Mouse (Mus musculus) thymus, adult 2 months (tissue): Measurements from ENCODE around the gene Stxbp2. TPM values are rescaled to one million over a fixed set of nuclear protein-coding genes. Genes with fewer than 3 reads are reported as not detected.

Experiments used
- DNase-seq: peaks from one replicate; pipeline ENCODE4 v3.0.0; 2021
- H3K27ac ChIP-seq: fragments of 200-500 bp; 2 replicates; pipeline ENCODE4 v1.5.1; 2012; ENCODE audit warnings: low read length, control low read depth; ENCODE audit not compliant: control insufficient read depth, insufficient read depth
- H3K27me3 ChIP-seq: fragments of 200-500 bp; 2 replicates; pipeline ENCODE4 v1.6.1; 2012; ENCODE audit warnings: mild to moderate bottlenecking, low read length, moderate library complexity, mixed read lengths; ENCODE audit not compliant: control insufficient read depth, insufficient read depth
- H3K36me3 ChIP-seq: fragments of 200-500 bp; 2 replicates; pipeline ENCODE4 v1.6.1; 2012; ENCODE audit warnings: mild to moderate bottlenecking, low read length, moderate library complexity; ENCODE audit not compliant: control insufficient read depth, insufficient read depth
- H3K4me1 ChIP-seq: fragments of 200-500 bp; replicated peaks from 2 replicates; pipeline ENCODE4 v1.6.1; 2012; ENCODE audit warnings: low read length; ENCODE audit not compliant: control insufficient read depth, insufficient read depth
- H3K4me3 ChIP-seq: fragments of 200-500 bp; 2 replicates; pipeline ENCODE4 v1.5.1; 2012; ENCODE audit warnings: mild to moderate bottlenecking, low read length, control low read depth, moderate library complexity; ENCODE audit not compliant: control insufficient read depth, insufficient read depth
- CTCF ChIP-seq: fragments of 200-500 bp; IDR thresholded peaks from 2 replicates; pipeline ENCODE4 v1.5.1; 2012; ENCODE audit warnings: mild to moderate bottlenecking, control low read depth, low read length, moderate library complexity, borderline replicate concordance; ENCODE audit not compliant: control insufficient read depth, poor library complexity, insufficient read depth; ENCODE audit errors: extremely low read depth
- POLR2A ChIP-seq: fragments of 200-500 bp; IDR thresholded peaks from 2 replicates; pipeline ENCODE4 v1.6.1; 2012; ENCODE audit warnings: mild to moderate bottlenecking, low read length, control low read depth, moderate library complexity; ENCODE audit not compliant: control insufficient read depth, poor library complexity, insufficient read depth; ENCODE audit errors: extremely low read depth
- whole genome bisulfite sequencing: fragments of 180-500 bp; shearing (Covaris S2); methylation state at CpG from one replicate; pipeline ENCODE4 v1.1.7; 2018; 5-methylcytosine and 5-hydroxymethylcytosine counted together
- polyA plus RNA-seq: library from polyadenylated mRNA; depleted of rRNA; stranded (reverse); fragments of >200 nt; gene quantifications from 2 replicates; pipeline ENCODE4 v1.2.3, GENCODE M21; 2012

The Stxbp2 gene
- polyA plus RNA-seq, 1 experiment = 262 TPM

DNA sequence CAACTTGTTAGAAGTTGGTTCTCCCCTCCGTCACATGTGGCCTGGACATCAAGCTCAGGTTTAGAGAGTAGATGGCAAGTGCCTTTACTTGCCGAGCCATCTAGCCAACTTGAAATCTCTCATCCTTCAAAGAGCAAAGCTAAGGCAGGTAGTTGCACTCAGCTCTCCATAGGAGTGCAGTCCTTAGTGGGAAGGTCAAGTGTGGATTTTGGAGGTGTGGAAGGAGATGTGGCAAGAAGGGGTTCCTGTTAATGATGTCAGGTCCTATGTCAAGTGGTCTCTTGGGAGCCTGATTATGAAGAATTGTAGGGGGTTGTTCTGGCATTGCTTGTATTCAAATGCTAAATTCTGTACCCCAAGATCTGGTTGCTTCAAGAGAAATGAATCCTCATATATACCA, 36.3 kb upstream of the Stxbp2 start:
- H3K4me3 ChIP-seq = no peak overlapping the region
- WGBS = 94% methylated on average over 2 of the region's 2 CpGs
- no peak overlapping the region for H3K27ac ChIP-seq
- DNase-seq = no peak
- H3K27me3 ChIP-seq = no peaks in the 10 kb centered on the region
- H3K4me1 ChIP-seq = no peaks in the 10 kb centered on the region
- no peak for TF ChIP-seq POLR2A
- no peak for TF ChIP-seq CTCF
- no peaks in the 10 kb centered on the region for H3K36me3 ChIP-seq

DNA sequence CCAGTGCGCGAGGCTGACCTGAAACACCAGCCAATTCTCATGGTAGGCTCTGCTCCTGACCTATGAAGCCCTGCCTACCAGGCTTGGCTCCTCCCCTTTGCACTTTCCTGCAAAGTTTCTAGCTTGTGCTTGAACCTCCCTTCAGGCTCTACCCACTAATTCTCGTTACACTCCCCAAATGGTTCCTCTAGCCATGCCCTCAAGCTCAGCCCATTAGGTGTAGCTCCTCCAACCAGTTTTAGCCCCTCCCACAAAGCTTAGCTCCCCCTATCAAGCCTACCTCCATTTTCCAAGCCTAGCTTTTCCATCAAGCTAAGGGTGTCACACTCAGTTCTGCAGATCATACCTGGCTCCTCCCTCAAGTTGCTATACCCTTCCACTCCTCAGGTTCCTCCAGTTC, 32.7 kb upstream of the Stxbp2 start:
- TF ChIP-seq POLR2A = no peak
- TF ChIP-seq CTCF = no peak

DNA sequence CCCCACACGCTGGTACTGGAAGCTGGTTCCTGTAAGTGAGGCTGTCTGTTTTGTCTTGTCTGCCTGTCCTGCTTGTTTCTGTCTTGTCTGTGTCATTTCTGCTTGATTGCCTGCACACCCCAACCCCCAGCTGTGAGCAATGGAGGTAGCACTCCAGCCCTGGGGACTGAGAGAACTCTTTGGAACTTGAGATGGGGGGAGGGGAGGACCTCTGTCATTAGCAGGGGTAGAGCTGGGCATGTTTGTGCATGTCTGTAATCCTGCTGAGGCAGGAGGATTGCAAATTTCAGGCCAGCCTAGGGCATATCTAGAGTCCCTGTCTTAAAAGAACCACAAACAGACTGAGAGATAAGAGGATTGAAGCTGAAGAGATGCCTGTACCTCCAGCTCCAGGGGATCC, 31.5 kb upstream of the Stxbp2 start:
- no peak overlapping the region for H3K4me3 ChIP-seq
- DNase-seq = no peak
- H3K4me1 ChIP-seq = no peaks in the 10 kb centered on the region
- H3K27ac ChIP-seq = no peak overlapping the region
- no peaks in the 10 kb centered on the region for H3K27me3 ChIP-seq
- TF ChIP-seq CTCF (no peak), POLR2A (no peak)
- 100% methylated on average over 1 of the region's 1 CpGs for WGBS
- H3K36me3 ChIP-seq = no peaks in the 10 kb centered on the region

More for the DNA sequence above, 32.7 kb upstream of the Stxbp2 start:
- H3K4me3 ChIP-seq = no peak overlapping the region
- H3K27me3 ChIP-seq = no peaks in the 10 kb centered on the region
- no peak overlapping the region for H3K27ac ChIP-seq
- WGBS = 89% methylated on average over 3 of the region's 3 CpGs
- no peaks in the 10 kb centered on the region for H3K4me1 ChIP-seq
- DNase-seq = no peak
- H3K36me3 ChIP-seq = no peaks in the 10 kb centered on the region

- WGBS = 95% methylated on average over 6 of the region's 6 CpGs
Observed at GRCm38 (mm10) chr8:3600401-3600800, 30.4 kb upstream of the Stxbp2 start.

GRCm38 (mm10) chr8:3603439-3603838, 27.3 kb upstream of the Stxbp2 start:
- Histone ChIP-seq H3K4me3 (no peak overlapping the region), H3K4me1 (no peaks in the 10 kb centered on the region), H3K36me3 (no peaks in the 10 kb centered on the region), H3K27me3 (no peaks in the 10 kb centered on the region), H3K27ac (no peak overlapping the region)
- WGBS = 94% methylated on average over 13 of the region's 13 CpGs
- TF ChIP-seq CTCF (no peak), POLR2A (no peak)
- no peak for DNase-seq

More at GRCm38 (mm10) chr8:3600401-3600800, 30.4 kb upstream of the Stxbp2 start:
- Histone ChIP-seq H3K4me1 (no peaks in the 10 kb centered on the region), H3K27ac (no peak overlapping the region), H3K4me3 (no peak overlapping the region), H3K36me3 (no peaks in the 10 kb centered on the region), H3K27me3 (no peaks in the 10 kb centered on the region)
- no peak for DNase-seq
- TF ChIP-seq POLR2A (no peak), CTCF (no peak)

GRCm38 (mm10) chr8:3606593-3606992, 24.2 kb upstream of the Stxbp2 start:
- TF ChIP-seq POLR2A (no peak), CTCF (no peak)
- no peak overlapping the region for H3K27ac ChIP-seq
- H3K27me3 ChIP-seq = no peaks in the 10 kb centered on the region
- H3K4me1 ChIP-seq = no peaks in the 10 kb centered on the region
- DNase-seq = no peak
- 16% methylated on average over 16 of the region's 16 CpGs for WGBS
- no peak overlapping the region for H3K4me3 ChIP-seq
- peaks cover 4% of the 10 kb centered on the region for H3K36me3 ChIP-seq

- TF ChIP-seq POLR2A (no peak), CTCF (no peak)
- no peak for DNase-seq
- H3K4me1 ChIP-seq = no peaks in the 10 kb centered on the region
- H3K27ac ChIP-seq = no peak overlapping the region
- WGBS = 97% methylated on average over 7 of the region's 7 CpGs
- peaks cover 10% of the 10 kb centered on the region for H3K36me3 ChIP-seq
- no peaks in the 10 kb centered on the region for H3K27me3 ChIP-seq
- no peak overlapping the region for H3K4me3 ChIP-seq
Observed at GRCm38 (mm10) chr8:3607822-3608221, 22.9 kb upstream of the Stxbp2 start.
